Mouse (Mus musculus): Measurements from ENCODE around the gene Hbq1a.
"Not testable (repeated sequence)": the region's sequence is repeated elsewhere in the genome, so short reads cannot be mapped to it uniquely, and the experiment has no call there.

DNA sequence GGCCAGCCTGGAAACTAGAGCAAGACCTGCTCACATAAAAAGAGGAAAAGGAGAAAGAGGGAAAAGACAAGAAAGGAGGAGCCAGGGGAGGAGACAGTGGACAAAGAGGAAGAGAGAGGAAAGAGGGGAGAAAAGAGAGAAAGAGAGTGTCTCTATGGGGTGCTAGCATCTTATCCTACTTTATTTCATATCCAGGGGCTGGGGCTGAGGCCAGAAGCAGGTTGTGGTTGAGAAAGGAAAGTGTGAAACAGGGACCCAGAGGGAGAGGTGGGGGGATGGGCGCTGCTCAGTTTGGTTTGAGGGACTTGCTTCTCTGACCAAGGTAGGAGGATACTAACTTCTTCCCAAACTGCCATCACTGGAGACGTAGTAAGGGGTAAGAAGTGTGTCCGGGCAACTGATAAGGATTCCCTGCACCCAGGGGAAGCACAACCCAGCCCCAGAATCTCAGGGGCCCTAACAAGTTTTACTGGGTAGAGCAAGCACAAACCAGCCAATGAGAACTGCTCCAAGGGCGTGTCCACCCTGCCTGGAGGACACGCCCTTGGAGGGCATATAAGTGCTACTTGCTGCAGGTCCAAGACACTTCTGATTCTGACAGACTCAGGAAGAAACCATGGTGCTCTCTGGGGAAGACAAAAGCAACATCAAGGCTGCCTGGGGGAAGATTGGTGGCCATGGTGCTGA is 16.6 kb upstream of the Hbq1a start, which contains the start of gene Hba-a1:
- not testable (repeated sequence) for TF ChIP-seq CTCF (IDR thresholded peaks at IDR 0.05; ENCODE audit: low read depth); EP300 (optimal IDR thresholded peaks at IDR 0.05)
